Mouse (Mus musculus) cerebellum, adult 9-10 months (tissue): ENCODE data around the gene Rassf6.
"Not testable (repeated sequence)": the region's sequence is repeated elsewhere in the genome, so short reads cannot be mapped to it uniquely, and the experiment has no call there.

Source experiments
- DNase-seq: peaks from one replicate; pipeline ENCODE4 v3.0.0; 2022

Rassf6 gene

DNA sequence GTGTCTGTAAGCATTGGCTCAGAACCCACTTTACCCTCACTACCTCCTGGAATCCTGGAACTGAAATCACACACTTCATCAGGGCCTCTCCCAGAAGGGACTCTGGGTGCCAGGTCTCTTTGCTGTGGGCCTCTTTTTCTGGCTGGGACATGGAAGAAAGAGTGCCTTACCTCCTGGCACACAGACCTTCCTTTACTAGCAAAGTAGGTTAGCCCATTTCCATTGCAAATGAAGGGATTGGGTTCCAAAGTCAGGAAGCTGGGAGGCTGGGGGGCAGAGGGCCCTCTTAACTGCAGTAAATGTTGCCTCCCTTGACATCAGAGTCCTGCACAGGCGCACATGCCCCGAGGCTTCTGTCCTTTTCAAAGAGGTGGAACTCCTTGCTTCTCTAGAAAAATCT lies 17.2 kb downstream of the Rassf6 start:
- no peak for DNase-seq

DNA sequence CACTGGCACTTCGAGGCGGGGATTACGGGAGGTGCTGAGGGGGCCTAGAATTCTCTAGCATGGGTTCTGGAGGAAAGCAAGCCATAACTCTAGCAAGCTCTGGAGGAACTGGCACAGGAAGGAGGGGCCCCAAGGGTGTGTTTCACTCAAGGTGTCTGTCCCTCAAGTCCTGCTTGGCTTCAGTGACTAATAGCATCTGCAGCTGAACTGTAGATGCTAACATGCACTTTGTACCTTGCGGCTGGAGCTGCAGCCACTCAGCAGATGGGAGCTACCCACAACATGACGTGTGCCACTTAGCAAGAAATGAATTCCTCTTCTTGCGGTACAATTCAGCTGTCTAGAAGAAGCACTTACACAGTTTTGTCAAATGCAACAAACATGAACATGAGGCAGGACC lies 18.7 kb downstream of the Rassf6 start:
- DNase-seq, result no peak

DNA sequence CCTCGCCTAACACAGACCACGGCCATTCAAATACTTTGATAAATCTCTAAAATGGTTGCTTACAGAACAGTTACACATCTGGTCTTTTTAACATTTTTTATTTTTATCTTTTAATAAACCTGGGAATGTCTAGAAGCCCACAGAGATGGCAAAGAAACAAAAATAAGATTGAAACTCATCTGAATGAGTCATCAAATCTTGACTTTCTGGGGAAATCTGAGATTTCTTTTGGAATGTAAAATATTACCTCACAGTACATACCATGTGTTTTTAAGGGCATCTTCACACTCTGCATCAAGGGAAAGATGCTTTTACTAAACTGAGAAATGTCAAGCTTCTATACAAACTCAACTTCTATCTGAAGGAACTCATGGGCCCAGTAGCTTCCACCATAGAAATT lies 19.1 kb downstream of the Rassf6 start:
- no peak for DNase-seq

DNA sequence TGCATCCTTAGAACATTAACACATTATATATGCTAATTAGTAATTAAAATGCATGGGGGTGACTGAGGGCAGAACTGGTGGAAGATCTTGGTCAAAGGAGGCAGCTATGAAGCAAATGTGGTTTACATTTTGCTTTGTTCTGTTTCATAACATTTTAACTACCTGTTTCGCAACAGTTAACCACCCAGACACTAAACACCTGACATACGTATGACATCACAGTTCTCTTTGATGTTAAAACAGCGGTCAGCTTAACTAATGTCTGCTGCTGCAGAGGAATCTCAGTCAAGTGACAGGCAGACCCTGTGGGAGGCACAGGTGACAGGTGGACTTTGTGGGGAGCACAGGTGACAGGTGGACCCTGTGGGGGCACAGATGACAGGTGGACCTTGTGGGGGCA lies 22.6 kb downstream of the Rassf6 start:
- no peak for DNase-seq

DNA sequence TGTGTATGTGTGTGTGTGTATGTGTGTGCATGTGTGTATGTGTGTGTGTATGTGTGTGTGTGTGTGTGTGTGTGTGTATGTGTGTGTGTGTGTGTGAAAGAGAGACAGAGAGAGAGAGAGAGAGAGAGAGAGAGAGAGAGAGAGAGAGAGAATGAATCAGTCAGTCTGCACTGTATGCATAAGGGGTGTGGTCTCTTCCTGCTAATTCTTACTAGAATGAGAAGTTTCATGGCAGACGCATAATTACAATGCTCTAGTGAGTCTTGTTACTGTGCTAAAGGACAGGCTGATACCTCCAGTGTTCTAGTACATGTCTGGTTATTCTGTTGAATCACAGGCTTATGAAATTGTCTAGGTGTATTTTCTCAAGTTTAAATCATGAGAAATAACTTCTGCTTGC lies 27.7 kb downstream of the Rassf6 start:
- DNase-seq, result not testable (repeated sequence)

DNA sequence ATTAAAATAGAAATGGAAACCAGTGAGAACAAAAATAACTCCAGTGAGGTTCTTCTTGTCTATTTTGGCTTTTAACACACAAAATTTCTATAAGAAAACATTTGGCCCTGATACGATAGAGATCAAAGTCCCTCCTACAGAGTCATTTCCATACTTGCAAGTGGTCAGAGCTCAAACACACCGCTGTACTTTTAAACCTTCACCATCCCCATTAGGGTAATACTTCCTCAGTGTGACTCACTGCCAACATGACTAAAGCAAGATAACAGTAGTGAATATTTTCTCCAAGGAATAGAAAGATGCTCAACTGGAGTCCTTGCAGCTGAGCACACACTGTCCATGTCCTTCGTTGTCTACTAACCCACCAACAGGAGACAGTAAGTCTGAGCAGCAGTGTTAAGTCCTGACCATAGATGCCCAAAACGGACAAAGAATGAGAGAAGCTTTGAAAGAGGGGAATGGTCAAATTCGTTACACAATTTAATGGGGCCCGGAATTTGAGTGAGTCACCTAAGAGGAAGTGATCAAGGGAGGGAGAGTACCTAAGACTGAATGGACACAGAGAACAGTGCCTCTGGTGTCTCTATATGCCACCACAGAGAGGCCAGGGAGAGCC lies 28.4 kb downstream of the Rassf6 start:
- no peak for DNase-seq

DNA sequence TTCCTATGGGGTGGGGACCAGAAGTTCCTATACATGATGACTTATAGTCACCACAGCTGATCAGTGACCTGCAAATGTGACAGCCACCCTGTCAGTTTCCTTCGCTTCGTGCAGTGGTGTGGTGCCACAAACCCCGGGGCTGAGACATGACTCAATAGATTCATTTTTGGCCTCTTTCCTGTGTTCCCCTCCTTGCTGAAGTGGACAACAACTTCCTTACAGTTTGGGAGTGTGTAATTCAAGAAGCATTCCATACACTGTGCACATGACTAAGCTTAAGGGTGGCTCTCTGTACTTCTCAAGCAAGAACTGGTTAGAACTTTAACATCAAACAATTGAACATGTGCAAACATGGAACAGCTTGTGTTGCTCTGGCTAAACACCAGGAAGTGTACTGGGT lies 29.1 kb downstream of the Rassf6 start:
- DNase-seq, result no peak

DNA sequence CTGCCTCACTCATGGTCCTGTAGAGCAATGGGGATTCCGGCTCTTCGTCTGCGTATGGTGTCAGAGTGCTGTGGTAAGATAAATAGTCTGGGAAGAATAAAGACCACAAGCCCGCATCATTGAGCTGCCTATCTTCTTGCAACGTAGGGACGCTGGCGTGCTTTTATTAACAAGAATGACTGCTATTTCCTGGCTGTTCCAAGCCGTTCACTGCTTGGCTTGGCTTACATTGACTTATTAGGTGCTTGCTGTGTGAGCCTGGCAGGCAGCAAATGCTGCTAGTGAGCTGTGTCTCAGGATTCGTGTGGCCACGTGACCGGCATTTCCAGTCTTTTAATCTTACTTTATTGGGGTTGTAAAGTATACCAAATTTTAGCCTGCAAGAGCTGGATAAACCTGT lies 31.6 kb downstream of the Rassf6 start:
- no peak for DNase-seq

DNA sequence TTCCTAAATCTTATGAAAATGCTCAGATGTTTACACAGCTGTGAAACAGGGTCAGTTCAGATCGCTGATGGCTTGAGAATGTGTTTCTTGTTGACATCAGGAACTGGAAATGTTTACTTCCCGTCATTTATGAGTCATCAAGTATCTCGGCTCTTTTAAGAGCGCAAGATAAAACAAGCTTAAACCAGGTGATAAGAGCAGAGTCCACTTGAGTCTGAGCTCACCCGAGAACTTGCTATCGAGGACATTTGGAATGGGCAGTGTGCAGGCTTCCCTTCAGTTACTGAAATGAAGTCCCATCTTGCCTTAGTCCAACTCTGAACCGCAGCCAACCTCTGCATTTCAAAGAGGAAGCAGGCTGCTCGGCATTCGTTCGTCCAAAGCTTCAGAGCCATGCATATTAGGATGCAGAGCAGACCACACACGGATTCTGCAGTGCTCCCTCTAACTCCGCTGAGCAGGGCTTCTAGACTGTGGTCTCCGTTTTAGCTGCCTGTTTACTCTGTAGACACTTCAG lies 37.0 kb downstream of the Rassf6 start:
- no peak for DNase-seq

DNA sequence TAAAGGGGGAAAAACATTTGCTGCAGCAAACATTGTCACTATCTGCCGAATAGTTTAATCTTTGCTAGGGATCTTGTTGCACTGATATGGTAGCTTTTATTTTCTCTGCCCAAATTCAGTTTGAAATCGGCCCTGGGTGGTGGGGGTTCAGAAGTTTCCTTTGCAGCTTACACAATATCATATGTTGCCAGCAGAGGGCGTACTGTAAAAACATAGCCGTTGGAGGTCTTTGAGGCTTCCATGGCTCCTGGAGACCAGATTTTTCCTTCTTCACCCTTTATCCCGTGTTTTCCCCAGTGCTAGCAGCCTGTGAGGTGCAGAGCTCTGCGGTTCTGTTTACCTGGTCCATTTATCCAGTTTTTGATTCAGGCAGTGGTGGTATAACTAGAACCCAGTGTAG lies 39.0 kb downstream of the Rassf6 start:
- peak; percentile 25 for DNase-seq

DNA sequence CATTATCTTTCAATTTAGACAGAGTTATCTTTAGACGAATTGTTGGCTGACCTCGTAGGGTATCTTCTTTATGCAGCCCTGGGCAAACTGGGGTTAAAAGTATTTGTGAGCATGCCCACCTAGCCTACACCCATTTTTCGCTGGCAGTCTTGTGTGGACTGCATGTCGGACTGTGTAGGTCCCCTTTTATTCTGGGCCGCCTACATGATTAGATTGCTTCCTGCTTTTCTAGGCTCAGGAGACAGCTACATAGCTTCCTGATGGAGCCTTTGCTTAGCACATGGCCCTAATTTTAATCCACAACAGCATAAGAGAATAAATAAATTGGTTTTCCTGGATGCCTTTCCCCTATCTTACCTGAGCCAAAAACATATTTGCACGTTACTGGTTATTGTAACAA lies 44.3 kb downstream of the Rassf6 start:
- DNase-seq, result no peak

DNA sequence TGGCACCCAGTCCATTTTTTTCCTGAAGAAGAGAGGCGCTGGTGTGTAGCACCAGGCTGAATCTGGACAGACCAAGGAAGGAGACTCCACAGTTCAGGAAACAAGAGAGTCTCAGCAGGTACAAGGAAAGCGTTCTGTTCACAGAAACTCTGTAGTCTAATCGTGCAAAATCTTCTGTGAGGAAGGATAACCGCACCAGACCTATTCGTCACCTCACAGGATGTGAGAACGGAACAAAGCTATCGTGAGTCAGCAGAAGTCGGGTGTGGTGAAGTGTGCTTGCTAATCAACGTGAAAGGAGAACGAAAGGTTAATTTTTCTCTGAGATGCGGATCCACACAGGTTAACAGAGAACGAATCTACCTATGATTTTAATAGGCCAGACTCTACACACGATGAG lies 45.5 kb downstream of the Rassf6 start:
- no peak for DNase-seq

DNA sequence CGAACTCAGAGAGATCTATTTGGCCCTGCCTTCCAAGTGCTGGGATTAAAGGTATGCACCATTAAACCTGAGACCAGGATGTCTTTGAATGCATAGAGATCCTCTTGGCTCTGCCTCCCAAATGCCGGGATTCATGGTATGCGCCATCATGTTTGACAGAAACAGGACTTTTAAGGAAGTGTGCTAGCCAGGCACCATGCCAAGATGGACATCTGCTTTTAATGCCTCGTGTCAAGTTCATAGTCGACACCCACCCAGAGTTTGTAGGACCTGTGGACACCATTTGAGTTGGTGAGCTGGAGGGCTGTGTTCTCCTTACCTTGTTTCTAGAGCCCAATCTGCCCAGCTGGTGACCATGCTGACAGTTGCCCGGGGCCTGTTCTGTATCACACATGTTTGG lies 48.5 kb downstream of the Rassf6 start:
- no peak for DNase-seq

DNA sequence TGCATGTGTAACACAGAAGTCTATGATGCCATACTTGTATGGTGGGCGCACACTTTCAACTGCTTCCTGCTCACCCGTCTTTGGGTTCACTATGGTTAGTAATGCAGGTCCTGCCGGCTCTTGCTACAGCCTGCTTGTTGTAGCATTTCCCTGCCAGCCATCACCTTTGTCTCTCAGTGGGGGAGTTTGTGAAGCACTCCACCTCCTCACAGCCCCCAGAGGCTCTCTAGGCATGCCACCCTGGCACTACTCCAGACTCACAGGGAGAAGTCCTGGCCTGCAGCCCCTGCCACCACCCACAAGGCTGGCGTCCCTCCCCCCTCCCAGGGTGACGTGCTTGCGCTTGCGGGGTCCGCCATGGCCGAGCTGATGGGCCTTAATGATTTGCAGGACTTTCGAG lies 49.8 kb downstream of the Rassf6 start:
- DNase-seq, result no peak

DNA sequence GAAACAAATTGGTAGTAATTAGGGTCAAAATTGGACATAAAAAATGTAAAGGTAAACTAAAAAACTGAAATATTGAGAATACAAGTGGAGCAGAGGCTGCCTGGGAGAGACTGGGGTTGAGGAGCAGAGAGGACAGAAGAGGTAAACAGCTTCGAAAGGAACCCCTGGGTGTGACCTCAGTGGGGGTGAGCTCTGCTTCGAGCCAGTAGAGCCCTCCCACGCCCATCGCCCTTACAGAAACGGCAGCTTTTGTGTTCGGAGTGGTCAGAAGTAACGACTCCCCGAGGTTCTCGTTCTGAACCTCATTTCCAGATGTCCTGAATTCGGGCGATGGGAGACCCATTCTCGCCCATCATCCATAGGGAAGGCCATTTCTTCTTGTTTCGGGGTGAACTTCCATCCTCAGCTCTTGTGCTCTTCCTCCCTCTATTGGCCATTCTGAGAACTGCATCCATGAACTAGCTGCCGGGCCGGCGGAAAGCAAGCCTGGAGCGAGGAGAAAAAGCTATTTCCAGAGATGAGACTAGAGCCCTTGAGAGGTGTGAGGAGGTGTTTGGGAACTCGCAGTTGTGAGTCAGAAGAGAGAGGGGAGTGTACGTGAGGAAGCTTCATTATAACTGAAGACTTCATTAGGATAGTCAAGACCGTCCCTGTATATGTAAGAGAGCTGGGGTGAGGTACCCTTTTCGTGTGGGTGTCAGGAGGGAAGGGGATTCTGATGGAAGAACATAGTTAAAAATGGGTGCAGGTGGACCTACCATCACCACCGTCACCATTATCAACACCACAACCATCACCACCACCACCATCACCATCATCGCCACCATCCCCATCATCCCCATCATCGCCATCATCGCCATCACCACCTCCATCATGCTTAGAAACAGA lies 51.5 kb downstream of the Rassf6 start:
- peak; percentile 71 for DNase-seq

DNA sequence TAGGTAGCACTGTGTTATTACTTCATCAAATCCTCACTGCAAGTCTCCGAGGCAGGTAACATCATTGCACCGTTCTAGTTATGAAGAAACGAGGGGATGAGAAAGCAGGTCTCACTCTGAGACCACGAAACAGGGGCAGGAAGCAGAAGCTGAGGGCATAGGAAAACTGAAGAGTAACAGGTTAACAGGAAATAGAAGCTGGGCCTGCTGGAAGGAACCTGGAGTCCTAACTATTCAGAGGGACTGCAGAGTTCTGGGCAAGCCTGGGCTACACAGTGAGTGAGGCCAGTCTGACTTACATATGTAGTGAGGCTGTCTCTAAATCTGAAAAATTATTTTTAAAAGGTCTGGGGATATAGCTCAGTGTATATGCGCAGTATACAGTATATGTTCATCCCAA lies 52.4 kb downstream of the Rassf6 start:
- no peak for DNase-seq

DNA sequence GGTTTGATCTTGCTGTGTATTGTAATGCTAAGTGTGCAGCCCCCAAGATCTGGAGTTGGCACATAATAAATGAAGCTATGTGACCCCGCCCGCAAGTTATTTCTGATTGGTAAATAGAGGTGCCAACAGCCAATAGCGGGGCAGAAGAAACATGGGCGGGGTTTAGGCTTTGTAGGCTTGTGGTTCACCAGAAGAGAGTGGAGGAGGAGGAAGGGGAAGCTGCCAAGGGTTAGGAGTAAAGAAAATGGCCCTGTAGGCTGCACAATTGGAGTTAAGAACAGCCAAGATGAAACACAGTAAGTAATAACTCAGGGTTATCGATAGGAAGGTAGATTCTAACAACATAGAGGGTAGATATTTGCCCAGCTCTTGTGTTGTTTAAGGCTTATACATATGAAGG lies 53.9 kb downstream of the Rassf6 start:
- no peak for DNase-seq

DNA sequence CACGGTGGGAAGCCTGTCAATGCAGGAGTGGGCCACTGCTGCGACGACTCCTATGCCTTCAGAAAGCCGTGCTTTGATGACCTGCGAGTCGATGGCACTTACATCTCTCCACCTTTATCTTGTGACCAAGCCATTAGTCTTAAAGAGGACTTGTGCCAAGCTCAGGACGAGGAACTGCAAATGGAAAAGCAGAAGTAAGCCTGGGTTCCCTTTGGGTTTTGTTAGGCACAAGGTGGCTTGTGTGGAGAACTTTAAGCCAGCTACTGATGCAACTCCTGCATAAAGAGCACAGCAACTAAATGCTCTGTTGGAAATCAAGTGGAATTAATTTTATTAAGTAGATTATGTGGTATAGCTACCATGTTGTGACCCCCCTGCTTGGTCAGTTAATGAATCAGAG lies 55.7 kb downstream of the Rassf6 start:
- no peak for DNase-seq

DNA sequence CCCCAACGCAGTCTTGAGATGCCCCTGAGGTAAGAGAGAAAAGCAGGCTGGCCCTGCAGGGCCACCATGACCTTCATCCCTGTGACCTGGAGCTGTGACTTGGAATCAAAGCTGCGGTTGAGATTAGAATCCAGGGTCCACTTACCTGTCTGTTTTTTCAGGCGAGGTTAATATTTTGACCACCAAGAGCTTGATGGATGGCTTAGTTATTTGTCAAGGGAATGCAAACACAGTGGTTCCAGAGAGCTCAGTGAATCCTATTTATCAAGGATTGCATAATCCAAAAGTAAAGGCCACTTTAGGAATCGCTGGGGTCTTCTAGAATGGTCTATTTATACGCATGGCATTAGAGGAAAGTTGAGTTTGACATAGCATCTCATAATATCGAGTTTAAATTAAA lies 58.3 kb downstream of the Rassf6 start:
- no peak for DNase-seq

DNA sequence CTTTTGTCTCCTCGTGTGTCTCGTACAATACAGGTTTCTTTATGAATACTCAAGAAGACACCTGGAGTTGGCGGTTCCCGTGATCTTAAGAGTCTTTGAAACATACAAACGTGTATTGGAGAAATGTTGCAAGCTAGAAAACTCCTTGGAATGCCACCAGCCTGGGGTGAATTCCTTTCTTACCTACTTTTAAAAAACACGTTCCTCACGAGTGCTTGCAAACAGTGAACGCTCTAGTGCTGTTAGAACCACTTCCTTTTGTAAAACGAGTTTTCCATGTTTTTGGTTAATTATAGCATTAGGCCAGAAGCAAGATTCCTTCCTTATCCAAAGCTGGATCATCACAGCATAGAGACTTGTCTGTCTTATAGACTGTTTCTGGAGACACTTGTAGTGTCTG lies 60.9 kb downstream of the Rassf6 start:
- DNase-seq, result no peak

DNA sequence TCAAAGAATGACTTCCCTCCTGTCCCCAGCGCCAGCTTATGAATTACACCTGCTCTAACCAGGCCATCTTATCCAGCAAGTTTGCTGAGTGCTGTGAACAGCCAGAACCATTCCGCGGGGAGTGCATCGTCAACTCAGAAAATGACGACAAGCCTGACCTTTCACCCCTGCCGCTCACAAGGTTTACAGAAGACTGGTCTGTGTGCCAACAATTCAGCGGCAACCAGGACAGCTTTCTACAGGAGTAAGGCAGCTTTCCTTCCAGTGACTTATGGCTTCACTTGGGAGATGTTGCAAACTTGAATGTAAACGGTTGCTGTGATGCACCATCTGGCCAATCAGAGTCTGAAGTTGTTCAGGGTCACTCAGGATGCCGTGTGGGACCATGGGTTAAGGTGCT lies 62.7 kb downstream of the Rassf6 start:
- no peak for DNase-seq

DNA sequence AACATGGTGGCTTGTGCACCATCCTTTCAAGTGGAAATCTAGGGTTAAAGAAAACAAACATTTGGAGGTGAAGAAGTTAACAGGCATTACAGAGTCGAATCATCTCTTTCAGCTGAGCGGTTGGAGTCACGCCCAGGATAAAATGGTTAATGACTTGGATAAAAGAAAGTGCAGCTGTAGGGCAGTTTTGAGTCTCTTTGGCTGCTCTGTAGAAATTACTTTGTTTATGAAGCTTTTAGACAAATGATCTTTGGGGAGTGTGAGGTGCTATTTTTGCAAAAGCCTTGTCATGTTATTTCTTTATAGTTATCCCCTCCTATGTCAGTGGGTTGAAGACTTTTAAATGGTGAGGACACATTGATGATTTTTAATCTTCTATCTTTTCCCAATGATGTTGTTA lies 69.2 kb downstream of the Rassf6 start:
- DNase-seq, result no peak

DNA sequence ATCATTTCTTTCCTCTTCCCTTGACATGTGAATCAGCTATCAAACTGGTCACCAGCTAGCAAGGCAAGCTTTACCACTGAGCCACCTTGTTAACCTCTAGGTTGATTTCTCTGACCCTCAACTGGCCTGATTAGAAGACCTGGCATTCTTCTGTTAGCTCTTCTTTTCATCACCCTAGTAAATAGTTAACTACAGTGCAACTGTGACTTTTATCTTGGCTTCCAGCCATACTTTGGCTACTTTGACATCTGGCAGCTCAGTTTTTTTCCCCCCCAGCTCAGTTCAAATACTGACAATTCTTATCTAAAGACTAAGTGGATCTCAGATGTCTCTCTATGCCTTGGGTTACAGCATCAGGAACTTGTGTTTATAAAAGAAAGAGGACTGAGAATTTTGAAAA lies 72.1 kb downstream of the Rassf6 start:
- DNase-seq, result no peak

DNA sequence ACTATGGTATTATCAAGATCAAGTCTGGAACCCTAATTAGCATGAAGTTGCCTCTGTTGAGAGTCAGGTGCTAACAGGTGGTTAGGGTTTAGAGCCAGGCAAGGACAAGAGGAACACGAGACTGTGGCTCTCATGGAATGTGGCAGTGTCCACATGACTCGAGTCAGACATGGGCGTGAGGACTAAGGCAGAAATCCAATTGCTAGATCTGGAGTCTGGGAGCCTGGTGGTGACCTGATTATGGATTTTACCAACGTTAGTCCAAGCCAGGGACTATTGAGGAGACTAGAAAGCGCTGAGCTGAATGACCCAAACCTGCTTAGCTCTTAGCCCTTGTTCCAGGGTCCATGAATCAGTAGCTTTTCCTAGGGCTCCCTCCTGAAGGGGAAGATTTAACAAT lies 72.7 kb downstream of the Rassf6 start:
- no peak for DNase-seq

DNA sequence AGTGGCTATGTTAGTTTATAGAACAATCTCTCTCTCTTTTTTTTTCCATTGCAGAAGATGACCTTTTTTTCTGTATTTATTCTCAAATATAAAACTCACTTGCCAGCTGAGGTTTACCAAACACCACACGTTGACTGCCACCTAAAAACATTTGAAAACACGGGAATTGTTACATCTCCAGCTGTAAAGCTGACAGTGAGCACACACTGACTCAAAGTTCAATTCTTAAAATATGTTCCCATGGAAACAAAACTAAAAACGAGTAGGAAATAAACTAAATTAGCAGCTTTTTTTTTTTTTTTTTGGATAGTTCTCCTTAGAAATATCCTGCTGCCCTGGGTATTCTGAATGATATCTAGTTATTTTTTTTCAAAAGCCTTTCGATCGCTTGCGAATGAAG lies 75.3 kb downstream of the Rassf6 start:
- no peak for DNase-seq
